Mouse (Mus musculus): ENCODE measurements around the gene 4930524N10Rik. TPM values are rescaled to one million over a fixed set of nuclear protein-coding genes. Genes with fewer than 3 reads are reported as not detected.

The 4930524N10Rik gene
- polyA plus RNA-seq (2014; fragmentation: Illumina TruSeq; extraction: RNeasy Lipid Tissue Mini Kit (QIAGEN cat#74804); ENCODE audit: low read depth, low replicate concordance) = not detected

DNA sequence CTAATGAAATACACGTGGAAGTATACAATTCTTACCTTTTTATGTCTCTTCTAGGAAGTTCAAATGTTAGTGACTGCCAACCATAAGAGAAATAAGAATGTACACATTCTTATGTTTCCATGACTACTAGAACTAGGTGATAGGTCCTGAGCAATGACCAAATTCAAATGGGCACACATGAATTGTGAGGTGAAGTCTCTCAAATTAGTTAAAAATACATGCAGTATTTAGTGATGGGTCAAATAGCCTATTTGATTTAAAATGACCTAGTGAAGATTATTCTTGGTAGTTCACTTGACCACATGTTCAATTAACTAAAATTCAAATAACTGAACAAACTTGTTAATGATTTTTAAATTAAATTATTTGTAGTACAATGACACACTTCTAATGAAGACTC is at the start of gene 4930524N10Rik:
4930524N10Rik (minus strand) TSS at position 101 of the 400 bp plus-strand sequence.

Other genes starting within 250 kb of the 4930524N10Rik start
- not detected for gene Gm15140, start 222.7 kb downstream of the 4930524N10Rik start, polyA plus RNA-seq (2014; fragmentation: Illumina TruSeq; extraction: RNeasy Lipid Tissue Mini Kit (QIAGEN cat#74804); ENCODE audit: low read depth, low replicate concordance)
- not detected for gene Samt4, start 138.6 kb upstream of the 4930524N10Rik start, polyA plus RNA-seq (2014; fragmentation: Illumina TruSeq; extraction: RNeasy Lipid Tissue Mini Kit (QIAGEN cat#74804); ENCODE audit: low read depth, low replicate concordance)
- not detected for gene Samt2, start 236.0 kb upstream of the 4930524N10Rik start, polyA plus RNA-seq (2014; fragmentation: Illumina TruSeq; extraction: RNeasy Lipid Tissue Mini Kit (QIAGEN cat#74804); ENCODE audit: low read depth, low replicate concordance)